Mouse (Mus musculus) heart, adult 2 months (tissue): Measurements from ENCODE around the gene Maz.

Experiments used
- CTCF ChIP-seq: fragments of 200-600 bp; IDR thresholded peaks from 2 replicates; pipeline ENCODE4 v1.8.1; 2022; ENCODE audit warnings: antibody characterized with exemption, mild to moderate bottlenecking, moderate library complexity
- POLR2A ChIP-seq: fragments of 200-500 bp; IDR thresholded peaks from 2 replicates; pipeline ENCODE4 v1.6.1; 2011; ENCODE audit warnings: mild to moderate bottlenecking, low read depth, low read length, control low read depth; ENCODE audit not compliant: insufficient read depth

- no peak for TF ChIP-seq CTCF
- peak; percentile 62 for TF ChIP-seq POLR2A
Measured at GRCm38 (mm10) chr7:127016486-127016938, 10.3 kb downstream of the Maz start.
